Mouse (Mus musculus) heart, embryonic 14.5 days (tissue): ENCODE results near the gene Exoc3l2. TPM values are rescaled to one million over a fixed set of nuclear protein-coding genes. Genes with fewer than 3 reads are reported as not detected.
A peak's percentile ranks its signal among the peaks of the same experiment; 100 is the strongest.

Experiments used
- ATAC-seq: fragments of 200-750 bp; cut with Nextera tagmentation; 2 replicates; pipeline ENCODE4 v1.8.0; 2017; ENCODE audit warnings: low read depth, moderate TSS enrichment; ENCODE audit not compliant: insufficient number of reproducible peaks, insufficient read depth, low FRiP score
- H3K27ac ChIP-seq, 2 experiments: fragments of 200-500 bp in 1 of 2; fragments of 300-500 bp in 1 of 2; sonication (generic) in 1 of 2; replicated peaks in 1 of 2; 2 replicates each; pipeline ENCODE4 v1.5.1; 2012 to 2014; ENCODE audit warnings: low read depth in 2 of 2, low read length in 2 of 2, control low read depth in 1 of 2, mild to moderate bottlenecking in 1 of 2, mixed read lengths in 1 of 2; ENCODE audit not compliant: control insufficient read depth in 1 of 2, insufficient read depth in 1 of 2
- H3K27me3 ChIP-seq: fragments of 300-500 bp; sonication (generic); 2 replicates; pipeline ENCODE4 v1.6.1; 2014; ENCODE audit warnings: mild to moderate bottlenecking, low read length, control low read depth; ENCODE audit not compliant: control insufficient read depth, insufficient read depth
- H3K36me3 ChIP-seq: fragments of 300-500 bp; sonication (generic); 2 replicates; pipeline ENCODE4 v1.6.1; 2014; ENCODE audit warnings: mild to moderate bottlenecking, control low read depth, low read length, mixed read lengths; ENCODE audit not compliant: control insufficient read depth, insufficient read depth
- H3K4me1 ChIP-seq, 2 experiments: fragments of 200-500 bp in 1 of 2; fragments of 300-500 bp in 1 of 2; sonication (generic) in 1 of 2; 2 replicates each; pipeline ENCODE4 v1.6.1; 2012 to 2014; ENCODE audit warnings: low read length in 2 of 2, control low read depth in 1 of 2, mixed read lengths in 1 of 2; ENCODE audit not compliant: control insufficient read depth in 2 of 2, insufficient read depth in 2 of 2
- H3K4me2 ChIP-seq: fragments of 300-500 bp; sonication (generic); 2 replicates; pipeline ENCODE4 v1.6.1; 2014; ENCODE audit warnings: mild to moderate bottlenecking, low read length
- H3K4me3 ChIP-seq, 2 experiments: fragments of 200-500 bp in 1 of 2; fragments of 300-500 bp in 1 of 2; sonication (generic) in 1 of 2; 2 replicates each; pipeline ENCODE4 v1.5.1; 2012 to 2014; ENCODE audit warnings: low read length in 2 of 2, mild to moderate bottlenecking in 2 of 2, control low read depth in 1 of 2, low read depth in 1 of 2, moderate library complexity in 1 of 2; ENCODE audit not compliant: control insufficient read depth in 1 of 2, insufficient read depth in 1 of 2
- H3K9ac ChIP-seq: fragments of 300-500 bp; sonication (generic); 2 replicates; pipeline ENCODE4 v1.6.1; 2014; ENCODE audit warnings: mild to moderate bottlenecking, low read length
- H3K9me3 ChIP-seq: fragments of 300-500 bp; sonication (generic); 2 replicates; pipeline ENCODE4 v1.6.1; 2016; ENCODE audit warnings: low read length, control low read depth; ENCODE audit not compliant: control insufficient read depth
- WGBS: fragments of 180-500 bp; shearing (Covaris S2); extraction: QIAGEN DNeasy Blood & Tissue Kit; methylation state at CpG from one replicate; pipeline ENCODE4 v1.1.7; 2014; 5-methylcytosine and 5-hydroxymethylcytosine counted together
- polyA plus RNA-seq: library from polyadenylated mRNA; unstranded; fragments of >200 nt; fragmentation: Nextera tagmentation; extraction: Ambion mirVana; gene quantifications from 2 replicates; pipeline ENCODE4 v1.2.1, GENCODE M21; 2014

The Exoc3l2 gene
- polyA plus RNA-seq, result 1.3 and 1.8 TPM in 2 replicates

GRCm38 (mm10) chr7:19462884-19463381 is at the start of gene Exoc3l2:
Gene Exoc3l2, plus strand, starts transcription at chr7:19463331.
- Histone ChIP-seq H3K36me3 (no peaks in the 10 kb centered on the region), H3K4me1 (peaks cover 14 to 18% of the 10 kb centered on the region in 2 experiments), H3K4me3 (peak within 1 kb of the TSS; percentile 20 to 41), H3K9ac (peak within 1 kb of the TSS; percentile 36; the same call in 1 of the 2 replicates), H3K4me2 (peak within 1 kb of the TSS; percentile 51), H3K27ac (peak within 1 kb of the TSS; percentile 27 to 55; a peak in 1 of 4 replicates), H3K27me3 (peaks cover 13% of the 10 kb centered on the region; the same call in 1 of the 2 replicates), H3K9me3 (no peaks in the 10 kb centered on the region)
- 25% methylated on average over 6 of the region's 6 CpGs for WGBS
- ATAC-seq, result no peak

DNA sequence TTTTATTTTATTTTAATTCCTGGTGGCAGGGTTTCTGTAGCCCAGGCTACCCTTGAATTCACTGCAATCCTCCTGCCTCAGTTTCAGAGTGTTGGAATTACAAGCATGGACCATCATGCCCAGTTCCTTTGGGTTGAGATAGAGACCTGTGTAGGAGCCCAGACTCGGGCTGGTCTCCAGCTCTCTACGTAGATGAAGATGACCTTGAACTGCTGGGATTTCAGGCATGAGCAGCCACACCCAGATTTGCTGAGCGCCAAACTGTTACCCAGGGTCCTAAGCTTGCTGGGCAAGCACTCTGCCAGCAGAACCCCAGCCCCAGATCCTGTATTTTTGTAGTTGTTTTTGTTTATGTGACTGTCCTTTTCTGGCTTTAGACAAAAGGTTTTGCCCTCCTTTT is 49.6 kb upstream of the Exoc3l2 start:
- H3K4me3 ChIP-seq, result no peak overlapping the region
- H3K9me3 ChIP-seq, result 0 out of 2 replicates have a peak, but pooled peaks cover 3% of the 10 kb centered on the region
- ATAC-seq, result no peak
- peaks cover 18 to 20% of the 10 kb centered on the region in 2 experiments for H3K4me1 ChIP-seq
- WGBS, result 72% methylated on average over 3 of the region's 3 CpGs
- H3K27ac ChIP-seq, result no peak overlapping the region
- no peaks in the 10 kb centered on the region for H3K27me3 ChIP-seq
- H3K36me3 ChIP-seq, result peaks cover 52% of the 10 kb centered on the region
- H3K4me2 ChIP-seq, result no peak overlapping the region
- no peak overlapping the region for H3K9ac ChIP-seq

DNA sequence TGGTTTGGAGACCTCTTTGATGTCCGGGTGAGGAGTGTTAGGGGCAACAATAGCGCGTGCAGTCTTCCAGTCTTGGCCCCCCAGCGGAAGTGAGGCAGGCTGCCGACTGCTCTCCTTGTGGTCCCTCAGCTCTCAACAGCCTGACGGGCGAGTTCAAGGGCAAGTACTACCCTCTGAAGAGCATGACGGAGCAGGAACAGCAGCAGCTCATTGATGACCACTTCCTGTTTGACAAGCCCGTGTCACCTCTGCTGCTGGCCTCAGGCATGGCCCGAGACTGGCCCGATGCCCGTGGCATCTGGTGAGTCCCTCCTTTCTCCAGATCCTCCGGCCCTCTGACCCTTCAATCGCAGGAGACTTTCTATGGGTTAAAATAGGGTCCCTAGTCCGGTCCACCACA is 46.5 kb upstream of the Exoc3l2 start:
- no peak for ATAC-seq

DNA sequence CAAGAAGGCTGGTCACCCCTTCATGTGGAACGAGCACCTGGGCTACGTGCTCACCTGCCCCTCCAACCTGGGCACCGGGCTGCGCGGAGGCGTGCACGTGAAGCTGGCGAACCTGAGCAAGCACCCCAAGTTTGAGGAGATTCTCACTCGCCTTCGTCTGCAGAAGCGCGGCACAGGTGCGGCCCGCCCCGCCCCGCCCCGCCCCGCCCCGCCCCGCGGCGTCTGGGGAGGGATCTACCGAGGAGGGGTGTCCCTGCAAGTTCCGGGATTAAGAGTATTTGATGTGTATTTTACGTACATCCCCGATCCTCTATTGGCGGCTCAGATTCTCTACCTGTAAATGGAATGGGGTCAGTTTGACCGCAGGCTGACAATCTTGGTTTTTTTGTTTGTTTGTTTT is 43.0 kb upstream of the Exoc3l2 start:
- Histone ChIP-seq H3K4me1 (peaks cover 5 to 10% of the 10 kb centered on the region in 2 experiments; a peak in 2 of 4 replicates), H3K27me3 (peaks cover 15% of the 10 kb centered on the region), H3K9me3 (no peaks in the 10 kb centered on the region), H3K9ac (no peak overlapping the region), H3K27ac (no peak overlapping the region), H3K36me3 (peaks cover 45% of the 10 kb centered on the region), H3K4me2 (no peak overlapping the region), H3K4me3 (no peak overlapping the region)
- WGBS, result 11% methylated on average over 28 of the region's 28 CpGs
- ATAC-seq, result no peak

More for the DNA sequence above, 46.5 kb upstream of the Exoc3l2 start:
- peaks cover 56% of the 10 kb centered on the region for H3K36me3 ChIP-seq
- 53% methylated on average over 15 of the region's 15 CpGs for WGBS
- peaks cover 15% of the 10 kb centered on the region for H3K27me3 ChIP-seq
- no peak overlapping the region; the same call in 1 of the 2 replicates for H3K9ac ChIP-seq
- peaks cover 5 to 16% of the 10 kb centered on the region in 2 experiments; a peak in 2 of 4 replicates for H3K4me1 ChIP-seq
- H3K27ac ChIP-seq, result no peak overlapping the region
- H3K9me3 ChIP-seq, result 0 out of 2 replicates have a peak, but pooled peaks cover 3% of the 10 kb centered on the region
- no peak overlapping the region for H3K4me3 ChIP-seq
- no peak overlapping the region for H3K4me2 ChIP-seq

GRCm38 (mm10) chr7:19420821-19421636 is 42.1 kb upstream of the Exoc3l2 start:
- Histone ChIP-seq H3K9me3 (no peaks in the 10 kb centered on the region), H3K27me3 (peaks cover 15% of the 10 kb centered on the region), H3K4me1 (peaks cover 5 to 10% of the 10 kb centered on the region in 2 experiments; a peak in 2 of 4 replicates), H3K36me3 (peaks cover 50% of the 10 kb centered on the region), H3K4me3 (peak overlapping the region; percentile 31 to 46), H3K9ac (peak overlapping the region; percentile 39; the same call in 1 of the 2 replicates), H3K4me2 (peak overlapping the region; percentile 60), H3K27ac (no peak overlapping the region)
- WGBS, result 14% methylated on average over 40 of the region's 43 CpGs
- peak; percentile 79 for ATAC-seq

- Histone ChIP-seq H3K27me3 (peaks cover 15% of the 10 kb centered on the region), H3K9ac (no peak overlapping the region), H3K4me3 (no peak overlapping the region), H3K4me1 (peaks cover 3 to 10% of the 10 kb centered on the region in 2 experiments; a peak in 2 of 4 replicates), H3K27ac (no peak overlapping the region), H3K9me3 (no peaks in the 10 kb centered on the region), H3K4me2 (no peak overlapping the region), H3K36me3 (peaks cover 52% of the 10 kb centered on the region)
- 88% methylated on average over 3 of the region's 3 CpGs for WGBS
- ATAC-seq, result no peak
These were observed 40.0 kb upstream of the Exoc3l2 start for GRCm38 (mm10) chr7:19423083-19423482.

DNA sequence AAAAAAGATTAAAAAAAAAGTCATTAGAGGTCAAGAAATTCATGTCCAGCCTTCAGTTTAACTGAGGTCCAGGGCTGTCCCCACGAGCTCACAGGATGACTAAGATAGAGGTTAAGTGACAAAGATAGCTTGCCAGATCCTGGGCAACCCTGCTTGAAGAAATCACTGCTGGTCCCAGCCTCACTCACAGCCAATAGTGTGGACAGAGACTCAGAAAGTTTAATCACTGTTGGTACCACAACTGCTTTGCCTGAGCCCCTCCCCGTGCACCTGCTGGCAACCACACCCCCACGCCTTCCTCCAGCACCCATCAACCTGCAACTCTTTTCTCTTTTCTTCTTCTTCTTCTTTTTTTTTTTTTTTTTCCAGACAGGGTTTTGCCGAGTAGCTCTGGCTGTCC is 39.1 kb upstream of the Exoc3l2 start:
- 50% methylated on average over 4 of the region's 4 CpGs for WGBS
- Histone ChIP-seq H3K4me3 (no peak overlapping the region), H3K9ac (no peak overlapping the region), H3K27ac (no peak overlapping the region), H3K9me3 (no peaks in the 10 kb centered on the region), H3K4me2 (no peak overlapping the region), H3K4me1 (peaks cover 3 to 10% of the 10 kb centered on the region in 2 experiments; a peak in 2 of 4 replicates), H3K27me3 (peaks cover 14% of the 10 kb centered on the region), H3K36me3 (peaks cover 55% of the 10 kb centered on the region)
- ATAC-seq, result no peak
